Mouse (Mus musculus) heart, adult 8-10 months (tissue): ENCODE data around the gene Rnf126. TPM values are rescaled to one million over a fixed set of nuclear protein-coding genes. Genes with fewer than 3 reads are reported as not detected.

Source experiments
- DNase-seq: peaks from one replicate; pipeline ENCODE4 v3.0.0; 2022; ENCODE audit warnings: low spot score
- total RNA-seq, 4 experiments: library from RNA; stranded (reverse); gene quantifications; 2 replicates each; pipeline ENCODE4 v1.2.4; 2022

The Rnf126 gene
- total RNA-seq, 4 experiments from 2014 or later: 20.2 to 23.2 (median 21.5) TPM

DNA sequence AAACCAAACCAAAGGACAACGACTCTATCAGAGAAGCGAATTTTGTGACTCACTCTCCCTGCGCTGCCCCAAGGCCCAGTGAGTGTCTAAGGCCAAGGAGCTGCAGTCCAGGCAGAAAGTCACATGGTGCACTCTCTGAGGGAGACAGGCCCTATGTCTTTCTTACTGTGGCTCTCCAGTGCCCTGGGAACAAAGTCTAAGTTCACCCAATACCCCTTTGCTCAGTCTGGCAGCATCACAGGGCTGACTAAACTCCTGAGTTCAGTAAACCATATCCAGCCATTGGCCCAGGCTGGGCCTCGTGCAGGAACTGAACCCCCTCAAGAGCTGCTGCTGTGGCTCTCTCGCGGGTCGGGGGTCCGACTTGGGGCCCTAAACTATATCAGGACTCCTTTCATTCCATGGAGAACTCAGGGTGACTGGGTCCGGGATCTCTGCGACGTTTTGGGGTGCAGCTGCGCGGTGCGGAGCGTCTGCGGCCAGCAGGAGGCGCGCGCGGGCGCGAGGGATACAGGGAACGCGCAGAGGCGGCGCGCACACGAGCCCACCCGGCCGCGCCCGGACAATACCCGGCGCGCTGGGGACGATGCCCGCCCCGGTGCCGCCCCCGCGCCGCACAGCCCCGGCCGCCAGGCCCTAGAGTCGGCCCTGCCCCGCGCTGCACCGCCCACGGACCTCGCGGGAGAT is 26.4 kb upstream of the Rnf126 start, which contains the start of gene Palm:
Gene Palm (plus strand): TSS at position 522 of the 687 bp plus-strand sequence.
- DNase-seq: peak; percentile 73

DNA sequence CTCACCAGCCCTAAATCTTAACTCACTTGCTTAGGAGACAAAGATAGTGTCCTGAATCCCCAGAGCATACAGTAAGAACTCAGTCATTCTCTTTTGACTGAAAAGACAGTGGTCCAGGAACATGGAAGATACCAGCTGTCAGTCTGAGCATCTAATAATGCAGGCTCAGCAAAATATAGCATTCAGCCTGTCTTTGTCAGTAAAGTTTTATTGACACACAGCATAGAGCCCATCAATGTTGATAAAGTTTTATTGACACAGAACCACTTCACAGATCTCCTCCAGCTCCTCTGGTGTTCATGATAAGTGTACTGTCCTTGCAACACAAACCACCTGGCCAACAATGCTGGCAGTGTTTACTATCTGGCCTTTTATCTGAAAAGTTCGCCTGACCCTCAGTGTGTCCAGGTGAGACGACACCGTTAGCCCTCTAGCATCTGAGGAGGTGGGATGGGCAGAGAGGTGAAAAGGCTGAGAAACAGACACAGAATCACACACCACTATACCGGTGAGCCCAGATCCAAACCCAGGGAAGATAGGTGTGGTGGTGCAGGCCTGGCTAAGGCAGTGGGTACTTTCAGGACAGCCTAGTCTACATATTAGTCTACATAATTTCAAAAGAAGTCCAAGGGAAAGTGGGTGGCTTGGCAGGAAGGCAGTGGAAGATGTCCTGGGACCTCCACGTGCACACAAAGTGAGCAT is 25.7 kb upstream of the Rnf126 start:
- DNase-seq: no peak

DNA sequence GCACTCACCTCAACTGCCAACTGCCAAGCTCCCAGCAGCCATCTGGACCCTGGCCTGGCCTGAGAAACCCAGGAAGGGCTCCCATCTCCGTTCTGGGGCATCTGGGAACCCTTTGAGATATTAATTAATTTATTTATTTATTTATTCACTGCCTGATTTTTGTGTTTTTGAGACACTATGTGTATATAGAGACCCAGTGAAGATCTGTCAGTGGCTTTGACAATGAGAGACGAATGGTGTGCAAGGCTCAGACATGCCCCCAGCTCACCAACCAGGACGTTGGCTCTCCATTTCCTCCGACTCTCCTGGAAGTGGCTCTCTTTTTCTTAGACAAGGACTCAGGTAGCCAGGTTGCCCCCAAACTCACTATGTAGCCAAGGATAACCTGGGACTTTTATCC is 24.1 kb upstream of the Rnf126 start, which contains the start of gene Prss57:
Gene Prss57 (minus strand): TSS at position 101 of the 400 bp plus-strand sequence.
- DNase-seq: no peak

- no peak for DNase-seq
These were observed 22.8 kb upstream of the Rnf126 start for GRCm38 (mm10) chr10:79789581-79789980.

GRCm38 (mm10) chr10:79788386-79789158 is 21.8 kb upstream of the Rnf126 start:
- DNase-seq: peak; percentile 81

GRCm38 (mm10) chr10:79783920-79784800 is 17.4 kb upstream of the Rnf126 start:
- DNase-seq: no peak

DNA sequence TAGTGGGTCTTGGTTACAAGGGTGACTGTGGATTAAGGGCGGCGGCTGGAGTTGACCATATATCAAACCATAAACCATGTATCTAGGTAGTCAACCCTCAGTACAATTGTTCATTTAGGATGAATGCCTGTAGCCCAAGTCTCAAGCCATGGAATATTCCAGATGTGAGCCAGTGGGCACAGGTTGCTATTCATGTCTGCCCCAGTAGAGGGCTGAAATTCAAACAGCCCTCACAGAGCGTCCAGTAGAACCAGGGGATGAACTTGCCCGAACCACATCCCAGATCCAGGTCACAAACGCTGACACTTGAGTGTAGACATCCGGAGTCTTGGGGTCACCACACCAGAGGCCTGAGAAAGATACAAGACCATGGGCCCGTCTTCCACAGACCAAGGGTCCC is 16.3 kb upstream of the Rnf126 start:
- DNase-seq: no peak

DNA sequence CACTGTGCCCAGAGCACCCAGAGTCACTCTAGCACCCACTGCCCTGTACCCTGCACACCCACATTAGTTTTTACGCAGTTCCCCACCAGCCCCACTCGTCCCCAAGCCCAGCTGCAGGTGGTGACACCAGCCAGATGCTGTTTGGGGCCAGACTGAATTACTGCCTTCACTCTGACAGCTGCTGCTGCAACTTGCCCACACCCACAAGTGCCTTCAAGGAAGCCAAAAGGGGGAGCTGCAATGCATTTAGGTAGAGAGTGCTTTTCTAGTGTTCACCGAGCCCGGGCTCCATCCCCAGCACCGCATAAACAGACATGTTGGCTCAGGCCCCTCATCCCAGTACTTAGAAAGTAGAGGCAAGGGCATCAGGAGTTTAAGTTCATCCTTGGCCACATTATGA is 15.2 kb upstream of the Rnf126 start:
- no peak for DNase-seq

DNA sequence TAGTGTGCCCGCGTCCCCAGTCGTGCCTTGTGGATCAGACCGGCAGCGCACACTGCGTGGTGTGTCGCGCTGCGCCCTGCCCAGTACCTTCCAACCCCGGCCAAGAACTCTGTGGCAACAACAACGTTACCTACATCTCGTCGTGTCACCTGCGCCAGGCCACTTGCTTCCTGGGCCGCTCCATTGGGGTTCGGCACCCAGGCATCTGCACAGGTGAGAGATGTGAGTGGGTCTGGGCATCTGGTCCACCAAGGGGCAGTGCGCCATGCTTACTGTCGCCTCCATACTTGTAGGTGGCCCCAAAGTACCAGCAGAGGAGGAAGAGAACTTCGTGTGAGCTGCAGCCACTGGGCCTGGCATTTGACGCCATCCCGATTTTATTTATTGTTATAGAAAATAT is 14.4 kb upstream of the Rnf126 start:
- DNase-seq: no peak

- DNase-seq: no peak
These were observed 13.9 kb upstream of the Rnf126 start for GRCm38 (mm10) chr10:79780664-79781015.

DNA sequence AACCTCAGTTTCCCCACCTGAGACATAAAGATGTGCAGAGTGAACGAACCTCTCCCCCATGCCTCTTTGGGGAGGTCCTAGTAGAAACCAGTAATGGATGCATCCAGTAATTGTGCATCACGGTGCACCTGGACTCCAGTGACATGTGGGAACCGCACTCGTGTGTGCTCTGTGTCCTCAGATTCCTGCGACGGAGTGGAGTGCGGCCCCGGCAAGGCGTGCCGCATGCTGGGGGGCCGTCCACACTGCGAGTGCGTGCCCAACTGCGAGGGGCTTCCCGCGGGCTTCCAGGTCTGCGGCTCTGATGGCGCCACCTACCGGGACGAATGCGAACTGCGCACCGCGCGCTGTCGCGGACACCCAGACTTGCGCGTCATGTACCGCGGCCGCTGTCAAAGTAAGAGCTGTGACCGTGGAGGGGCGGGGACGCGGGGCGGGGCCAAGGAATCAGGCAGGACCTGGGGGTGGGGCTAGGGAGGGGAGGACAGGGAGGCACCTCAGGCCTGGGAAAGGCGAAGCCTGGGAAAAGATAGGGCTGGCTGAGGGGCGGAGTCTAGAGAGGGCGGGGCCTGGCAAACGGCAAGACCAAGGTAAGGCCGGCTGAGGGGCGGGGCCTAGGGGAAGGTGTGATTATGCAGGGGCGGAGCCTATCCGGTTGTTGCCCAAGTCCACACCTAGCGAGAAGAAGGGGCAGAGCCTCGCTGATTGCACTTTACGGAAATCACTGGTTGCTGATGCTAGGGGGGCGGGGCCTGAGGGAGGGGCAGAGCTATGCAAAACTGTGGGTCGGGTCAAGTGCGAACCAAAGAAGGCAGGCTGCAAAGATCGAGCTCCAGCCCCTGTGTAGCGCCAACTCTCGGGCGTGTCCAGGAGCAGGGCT is 13.3 kb upstream of the Rnf126 start:
- DNase-seq: peak; percentile 88

DNA sequence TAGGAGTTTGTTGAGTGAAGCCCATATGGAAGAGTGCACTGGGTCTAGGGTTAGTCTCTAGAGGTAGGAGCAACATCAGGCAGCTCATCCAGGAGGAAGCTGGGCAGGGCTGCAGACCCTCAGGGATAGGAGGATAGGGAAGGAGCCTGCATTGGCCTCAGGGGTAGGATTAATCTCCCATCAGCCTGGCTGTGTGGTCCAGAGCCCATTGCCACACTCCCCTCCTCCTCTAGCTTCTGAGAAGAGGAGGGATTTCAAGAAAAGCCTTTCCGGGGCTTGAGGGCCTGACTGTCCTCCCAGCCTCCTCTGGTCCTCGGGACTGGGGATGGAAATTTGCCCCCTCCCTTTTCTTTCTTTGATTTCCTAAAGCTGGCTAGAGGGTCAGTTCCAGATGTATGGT is 12.4 kb upstream of the Rnf126 start:
- no peak for DNase-seq

DNA sequence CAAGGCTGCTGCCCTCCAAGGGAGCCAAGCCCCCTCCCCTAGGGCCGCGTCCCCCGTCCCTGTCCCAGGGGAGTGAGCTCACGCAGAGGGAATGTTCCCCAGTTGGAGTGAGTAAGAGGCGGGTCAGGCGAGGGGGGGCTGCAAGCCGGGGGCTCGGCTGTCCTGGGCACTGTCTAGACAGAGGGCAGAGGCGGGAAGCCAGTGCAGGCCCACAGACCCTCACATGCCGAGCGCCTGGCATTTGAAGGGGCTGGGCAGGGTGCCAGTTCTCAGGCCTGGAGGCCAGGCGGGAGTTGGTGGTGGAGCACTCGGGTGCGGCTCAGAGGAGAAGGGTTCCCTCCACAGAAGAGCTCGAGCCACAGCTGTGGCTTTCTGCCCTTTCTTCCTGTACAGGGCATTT is 11.3 kb upstream of the Rnf126 start:
- DNase-seq: peak; percentile 31

- DNase-seq: no peak
These were observed 10.4 kb upstream of the Rnf126 start, which contains the start of gene Fstl3 for GRCm38 (mm10) chr10:79777103-79777531. Gene Fstl3, plus strand, starts transcription at chr10:79777272.

GRCm38 (mm10) chr10:79774486-79775279 is 7.9 kb upstream of the Rnf126 start:
- no peak for DNase-seq

- DNase-seq: no peak
These were observed 6.5 kb upstream of the Rnf126 start for GRCm38 (mm10) chr10:79773208-79773607.

- DNase-seq: no peak
These were observed 5.6 kb upstream of the Rnf126 start for GRCm38 (mm10) chr10:79772320-79772719.

GRCm38 (mm10) chr10:79769329-79769728 is 2.6 kb upstream of the Rnf126 start:
- DNase-seq: no peak

DNA sequence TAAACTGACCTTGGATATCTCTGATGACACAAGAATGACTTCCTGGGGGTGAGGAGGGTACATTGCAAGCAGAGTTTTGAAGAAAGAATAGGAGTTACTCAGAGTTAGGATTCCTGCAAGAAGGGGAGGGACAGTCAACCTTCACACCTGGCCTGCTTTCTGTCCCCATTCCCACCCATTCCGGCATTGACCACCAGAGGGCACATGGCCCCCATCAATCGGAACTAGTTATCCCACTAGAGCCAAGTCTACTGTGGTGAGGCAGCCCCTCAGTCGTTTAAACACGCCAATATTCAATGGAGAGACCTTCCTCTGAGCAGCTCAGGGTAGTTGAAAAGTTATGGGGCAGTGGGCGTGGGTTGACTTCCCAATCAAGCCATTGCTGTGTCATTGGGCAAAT is 1.6 kb upstream of the Rnf126 start:
- peak; percentile 72 for DNase-seq
